Mouse (Mus musculus) midbrain, embryonic 11.5 days (tissue): ENCODE measurements around the gene Sertad1. TPM values are rescaled to one million over a fixed set of nuclear protein-coding genes. Genes with fewer than 3 reads are reported as not detected.
"Not testable (repeated sequence)": the region's sequence is repeated elsewhere in the genome, so short reads cannot be mapped to it uniquely, and the experiment has no call there.

Source experiments
- ATAC-seq: fragments of 200-750 bp; cut with Nextera tagmentation; 2 replicates; pipeline ENCODE4 v1.8.0; 2017; ENCODE audit warnings: moderate TSS enrichment, moderate library complexity; ENCODE audit not compliant: low FRiP score
- DNase-seq: peaks from one replicate; pipeline ENCODE4 v3.0.0; 2015; ENCODE audit warnings: low spot score; ENCODE audit errors: missing footprints
- H3K27ac ChIP-seq: fragments of 300-500 bp; sonication (generic); 2 replicates; pipeline ENCODE4 v1.5.1; 2014; ENCODE audit warnings: low read depth, low read length
- H3K27me3 ChIP-seq: fragments of 300-500 bp; sonication (generic); 2 replicates; pipeline ENCODE4 v1.6.1; 2014; ENCODE audit warnings: mild to moderate bottlenecking, low read length, moderate library complexity, mixed read lengths; ENCODE audit not compliant: control insufficient read depth, insufficient read depth
- H3K36me3 ChIP-seq: fragments of 300-500 bp; sonication (generic); 2 replicates; pipeline ENCODE4 v1.6.1; 2014; ENCODE audit warnings: mild to moderate bottlenecking, low read length, moderate library complexity, mixed read lengths; ENCODE audit not compliant: control insufficient read depth, insufficient read depth
- H3K4me1 ChIP-seq: fragments of 300-500 bp; sonication (generic); 2 replicates; pipeline ENCODE4 v1.6.1; 2014; ENCODE audit warnings: low read length; ENCODE audit not compliant: control insufficient read depth, insufficient read depth
- H3K4me2 ChIP-seq: fragments of 300-500 bp; sonication (generic); 2 replicates; pipeline ENCODE4 v1.6.1; 2014; ENCODE audit warnings: mild to moderate bottlenecking, moderate library complexity
- H3K4me3 ChIP-seq: fragments of 300-500 bp; sonication (generic); 2 replicates; pipeline ENCODE4 v1.5.1; 2014; ENCODE audit warnings: low read depth, low read length
- H3K9ac ChIP-seq: fragments of 300-500 bp; sonication (generic); 2 replicates; pipeline ENCODE4 v1.6.1; 2014; ENCODE audit warnings: low read length
- H3K9me3 ChIP-seq: fragments of 300-500 bp; sonication (generic); 2 replicates; pipeline ENCODE4 v1.6.1; 2016; ENCODE audit warnings: low read length; ENCODE audit not compliant: control insufficient read depth
- WGBS: fragments of 180-500 bp; shearing (Covaris S2); extraction: QIAGEN DNeasy Blood & Tissue Kit; methylation state at CpG from one replicate; pipeline ENCODE4 v1.1.7; 2014; 5-methylcytosine and 5-hydroxymethylcytosine counted together
- polyA plus RNA-seq: library from polyadenylated mRNA; unstranded; fragments of >200 nt; fragmentation: Nextera tagmentation; extraction: Ambion mirVana; gene quantifications from 2 replicates; pipeline ENCODE4 v1.2.1, GENCODE M21; 2014

Gene Sertad1
- polyA plus RNA-seq, 1 experiment from 2014 or later, result 15.5 TPM

- ATAC-seq, result no peak
Measured at GRCm38 (mm10) chr7:27490227-27490542, 3.5 kb downstream of the Sertad1 start.

GRCm38 (mm10) chr7:27490543-27491329 is 4.0 kb downstream of the Sertad1 start:
- H3K9ac ChIP-seq, result peak overlapping the region; percentile 68
- ATAC-seq, result peak; percentile 54
- peak; percentile 97 for DNase-seq
- H3K36me3 ChIP-seq, result no peaks in the 10 kb centered on the region
- H3K4me2 ChIP-seq, result peak overlapping the region; percentile 62
- WGBS, result under 1% methylated on average over 32 of the region's 33 CpGs
- no peaks in the 10 kb centered on the region for H3K27me3 ChIP-seq
- H3K27ac ChIP-seq, result peak overlapping the region; percentile 11; the same call in 1 of the 2 replicates
- H3K9me3 ChIP-seq, result no peaks in the 10 kb centered on the region
- peaks cover 10% of the 10 kb centered on the region for H3K4me1 ChIP-seq
- peak overlapping the region; percentile 37 for H3K4me3 ChIP-seq

More at GRCm38 (mm10) chr7:27490227-27490542, 3.5 kb downstream of the Sertad1 start:
- Histone ChIP-seq H3K27me3 (no peaks in the 10 kb centered on the region; the same call in 1 of the 2 replicates), H3K27ac (peak overlapping the region; percentile 11; the same call in 1 of the 2 replicates), H3K4me2 (peak overlapping the region; percentile 62), H3K36me3 (no peaks in the 10 kb centered on the region), H3K9ac (peak overlapping the region; percentile 68), H3K4me1 (peaks cover 10% of the 10 kb centered on the region), H3K4me3 (peak overlapping the region; percentile 37), H3K9me3 (no peaks in the 10 kb centered on the region)
- WGBS, result 45% methylated on average over 4 of the region's 4 CpGs
- peak; percentile 84 for DNase-seq

- H3K27me3 ChIP-seq, result no peaks in the 10 kb centered on the region
- H3K36me3 ChIP-seq, result no peaks in the 10 kb centered on the region
- no peak overlapping the region for H3K4me2 ChIP-seq
- ATAC-seq, result no peak
- no peaks in the 10 kb centered on the region for H3K9me3 ChIP-seq
- H3K4me1 ChIP-seq, result peaks cover 10% of the 10 kb centered on the region
- no peak overlapping the region for H3K9ac ChIP-seq
- WGBS, result 78% methylated on average over 7 of the region's 7 CpGs
- H3K27ac ChIP-seq, result no peak overlapping the region
- no peak overlapping the region for H3K4me3 ChIP-seq
- no peak for DNase-seq
Measured at GRCm38 (mm10) chr7:27491856-27492255, 5.1 kb downstream of the Sertad1 start.

- no peaks in the 10 kb centered on the region for H3K9me3 ChIP-seq
- no peak overlapping the region for H3K9ac ChIP-seq
- no peaks in the 10 kb centered on the region for H3K36me3 ChIP-seq
- peaks cover 7% of the 10 kb centered on the region for H3K4me1 ChIP-seq
- 79% methylated on average over 3 of the region's 3 CpGs for WGBS
- no peak overlapping the region for H3K4me2 ChIP-seq
- DNase-seq (no peak), ATAC-seq (no peak)
- no peaks in the 10 kb centered on the region for H3K27me3 ChIP-seq
- no peak overlapping the region for H3K4me3 ChIP-seq
- no peak overlapping the region for H3K27ac ChIP-seq
Measured at GRCm38 (mm10) chr7:27493022-27493421, 6.3 kb downstream of the Sertad1 start.

- peaks cover 5% of the 10 kb centered on the region; the same call in 1 of the 2 replicates for H3K4me1 ChIP-seq
- no peak overlapping the region for H3K4me2 ChIP-seq
- H3K36me3 ChIP-seq, result no peaks in the 10 kb centered on the region
- no peaks in the 10 kb centered on the region for H3K9me3 ChIP-seq
- no peak overlapping the region for H3K9ac ChIP-seq
- H3K27ac ChIP-seq, result no peak overlapping the region
- ATAC-seq, result no peak
- WGBS, result 83% methylated on average over 5 of the region's 5 CpGs
- no peak overlapping the region for H3K4me3 ChIP-seq
- no peak for DNase-seq
- no peaks in the 10 kb centered on the region for H3K27me3 ChIP-seq
Measured at GRCm38 (mm10) chr7:27493450-27493849, 6.7 kb downstream of the Sertad1 start.

- WGBS, result 89% methylated on average over 9 of the region's 9 CpGs
- not testable (repeated sequence) for H3K27me3 ChIP-seq
Measured at GRCm38 (mm10) chr7:27494659-27495367, 8.1 kb downstream of the Sertad1 start.

GRCm38 (mm10) chr7:27499036-27499435 is 12.3 kb downstream of the Sertad1 start, which contains the start of gene Prx:
Prx (plus strand) TSS chr7:27499324.
- no peaks in the 10 kb centered on the region for H3K27me3 ChIP-seq
- no peaks in the 10 kb centered on the region for H3K36me3 ChIP-seq
- ATAC-seq (no peak), DNase-seq (no peak)
- no peaks in the 10 kb centered on the region for H3K9me3 ChIP-seq
- WGBS, result 63% methylated on average over 3 of the region's 3 CpGs
- H3K27ac ChIP-seq, result no peak within 1 kb of the TSS
- no peak within 1 kb of the TSS for H3K4me2 ChIP-seq
- no peak within 1 kb of the TSS for H3K4me3 ChIP-seq
- no peaks in the 10 kb centered on the region for H3K4me1 ChIP-seq
- no peak within 1 kb of the TSS for H3K9ac ChIP-seq

More at GRCm38 (mm10) chr7:27494659-27495367, 8.1 kb downstream of the Sertad1 start:
- not testable (repeated sequence) for DNase-seq, H3K4me2 ChIP-seq, H3K36me3 ChIP-seq, H3K27ac ChIP-seq, ATAC-seq, H3K4me1 ChIP-seq, H3K4me3 ChIP-seq, H3K9ac ChIP-seq, H3K9me3 ChIP-seq

- no peak overlapping the region for H3K9ac ChIP-seq
- H3K4me2 ChIP-seq, result no peak overlapping the region
- H3K9me3 ChIP-seq, result no peaks in the 10 kb centered on the region
- 0 out of 2 replicates have a peak, but pooled peaks cover under 1% of the 10 kb centered on the region for H3K4me1 ChIP-seq
- ATAC-seq, result no peak
- no peak overlapping the region for H3K27ac ChIP-seq
- H3K4me3 ChIP-seq, result no peak overlapping the region
- no peaks in the 10 kb centered on the region for H3K27me3 ChIP-seq
- H3K36me3 ChIP-seq, result no peaks in the 10 kb centered on the region
- 78% methylated on average over 4 of the region's 4 CpGs for WGBS
- no peak for DNase-seq
Measured at GRCm38 (mm10) chr7:27501620-27502019, 14.9 kb downstream of the Sertad1 start.
